Mouse (Mus musculus) CH12F3 (cell line): ENCODE results near the gene Slc13a2.

Source experiments
- in situ Hi-C: fragments of 300-500 bp; cut with MboI; formaldehyde crosslinking; loops from 2 replicates; pipeline ENCODE4 v1.14.3; 2020; ENCODE audit warnings: low sequenced_read_pairs

The Slc13a2 gene

DNA sequence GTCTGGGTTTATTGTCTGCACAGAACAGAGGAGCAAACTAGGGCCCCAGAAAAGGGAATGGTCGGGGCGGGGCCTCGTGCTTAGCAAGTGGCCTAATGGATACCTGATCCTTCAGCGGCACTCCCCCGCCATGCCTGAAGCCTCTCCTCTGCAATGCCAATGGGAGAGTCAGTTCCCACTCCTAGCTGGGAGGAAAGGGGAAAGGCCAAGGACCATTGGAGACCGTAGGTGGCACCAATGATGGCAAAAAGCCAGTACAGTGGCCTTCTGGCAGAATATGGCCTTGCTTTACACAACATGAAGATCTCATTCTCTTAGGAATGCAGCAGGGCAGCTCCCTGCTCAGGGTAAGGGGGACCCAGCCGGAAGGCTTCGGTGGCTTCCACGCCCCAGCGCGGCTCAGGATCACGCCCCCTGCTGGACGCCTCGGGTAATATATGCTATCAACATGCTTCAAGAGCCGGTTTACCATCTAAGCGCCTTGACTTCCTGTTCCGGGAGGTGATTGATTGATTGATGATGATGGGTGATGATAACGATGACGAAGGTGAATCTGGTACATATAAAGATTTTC is 13.8 kb upstream of the Slc13a2 start:
- in situ Hi-C loops, result no loop called here

DNA sequence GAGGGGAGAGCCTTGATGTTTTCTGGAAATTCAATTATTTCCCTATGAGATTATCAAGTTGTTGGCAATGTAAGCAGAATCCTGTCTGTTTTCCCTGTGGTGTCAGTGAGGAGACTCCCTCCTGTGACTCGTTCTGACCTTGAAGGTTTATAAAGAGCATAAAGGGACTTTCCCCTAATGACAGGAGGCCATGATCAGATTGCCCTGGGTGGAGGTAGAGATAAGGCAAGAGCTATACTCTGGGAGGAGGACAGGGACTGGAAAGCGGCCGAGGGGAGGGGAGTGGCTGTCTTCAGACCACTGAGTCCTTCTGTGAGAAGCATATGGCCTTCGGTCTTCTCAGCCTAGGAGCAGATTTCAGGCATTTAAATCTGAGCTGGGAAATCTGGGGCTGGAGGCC is 12.0 kb upstream of the Slc13a2 start:
- in situ Hi-C loops, result no loop called here

DNA sequence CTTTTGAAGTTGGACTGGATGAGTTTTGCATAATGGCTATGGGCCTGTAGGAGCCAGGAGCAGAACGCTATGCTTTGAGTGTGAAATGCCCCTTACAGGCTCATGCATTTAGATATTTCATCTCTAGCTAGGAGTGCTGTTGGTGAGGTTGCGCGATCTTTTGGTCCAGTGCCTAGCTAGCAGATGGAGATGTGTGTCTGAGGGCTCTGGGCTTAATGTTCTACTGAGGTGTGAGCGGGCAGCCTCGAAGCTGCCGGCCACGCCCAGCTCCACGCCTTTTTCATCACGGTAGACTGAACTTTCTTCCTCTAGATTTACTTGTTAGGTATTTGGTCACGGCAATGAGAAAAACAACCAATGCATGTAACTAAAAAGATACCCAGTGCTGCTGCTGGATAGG is 9.2 kb upstream of the Slc13a2 start:
- in situ Hi-C loops, result no loop called here

DNA sequence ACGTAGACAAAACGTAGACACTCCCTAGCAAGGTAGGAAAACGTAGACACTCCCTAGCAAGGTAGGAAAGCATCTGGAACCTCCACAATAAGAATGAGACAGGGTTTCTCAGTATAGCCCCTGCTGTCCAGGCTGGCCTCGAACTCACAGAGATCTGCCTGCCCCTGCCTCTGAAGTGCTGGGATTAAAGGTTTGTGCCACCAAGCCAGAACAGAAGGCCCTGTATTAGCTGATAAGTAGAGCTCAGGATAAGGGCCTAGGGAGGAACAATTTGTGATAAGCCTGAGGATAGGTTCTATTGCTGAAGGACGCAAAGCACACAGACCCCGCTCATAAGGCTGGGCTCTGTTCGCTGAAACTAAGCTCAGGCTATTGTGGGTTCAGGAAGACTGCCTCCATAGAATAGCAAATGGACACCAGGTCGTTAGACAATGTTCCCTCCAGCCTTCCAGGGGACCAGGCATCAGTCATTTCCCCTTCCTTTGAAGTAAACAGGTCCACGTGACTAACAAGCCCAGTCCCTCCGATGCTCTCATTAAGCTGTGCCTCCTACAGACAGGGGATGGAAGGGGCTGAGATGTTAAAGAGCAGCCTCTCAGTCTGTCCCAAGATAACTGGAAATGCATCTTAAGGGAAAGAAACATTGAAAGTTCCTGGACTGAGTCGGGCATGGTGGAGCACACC is 8.3 kb upstream of the Slc13a2 start:
- in situ Hi-C loops, result no loop called here

DNA sequence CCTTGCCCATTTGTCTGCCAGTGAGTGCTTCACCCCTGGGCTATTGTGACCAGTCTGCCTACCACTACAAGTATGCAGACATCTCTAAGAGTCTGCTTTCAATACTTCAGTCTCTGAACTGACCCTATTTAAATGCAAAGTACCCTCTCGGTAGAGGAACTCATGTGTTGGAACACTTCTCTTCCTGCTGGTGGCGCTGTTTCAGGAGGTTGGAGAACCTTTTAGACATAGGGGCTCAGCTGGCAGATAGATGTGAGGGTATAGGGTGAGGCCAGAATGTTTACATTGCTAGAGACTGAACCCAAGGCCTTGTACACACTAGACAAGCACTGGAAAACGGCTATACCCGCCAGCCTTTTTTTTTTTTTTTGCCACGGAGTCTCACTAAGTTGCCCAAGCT is 6.3 kb upstream of the Slc13a2 start:
- in situ Hi-C loops, result no loop called here

DNA sequence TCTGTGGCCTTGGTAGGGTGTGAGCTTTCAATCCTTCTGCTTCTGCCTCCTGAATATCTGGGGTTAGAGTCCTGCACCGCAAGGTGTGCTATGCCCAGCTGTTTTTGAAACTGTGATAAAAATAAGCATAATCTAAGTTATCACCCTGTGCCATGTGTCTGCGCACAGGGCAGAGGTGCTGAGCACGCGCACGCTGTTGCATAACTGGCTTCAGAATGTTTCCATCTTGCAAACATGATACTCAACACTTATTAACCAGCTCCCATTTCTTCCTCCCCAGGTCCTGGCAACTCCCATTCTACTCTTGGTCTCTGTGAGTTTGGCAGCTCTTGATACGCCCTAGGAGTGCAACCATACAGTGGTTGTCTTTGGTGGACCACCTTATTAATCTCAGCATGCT is 5.6 kb upstream of the Slc13a2 start:
- in situ Hi-C loops, result no loop called here

DNA sequence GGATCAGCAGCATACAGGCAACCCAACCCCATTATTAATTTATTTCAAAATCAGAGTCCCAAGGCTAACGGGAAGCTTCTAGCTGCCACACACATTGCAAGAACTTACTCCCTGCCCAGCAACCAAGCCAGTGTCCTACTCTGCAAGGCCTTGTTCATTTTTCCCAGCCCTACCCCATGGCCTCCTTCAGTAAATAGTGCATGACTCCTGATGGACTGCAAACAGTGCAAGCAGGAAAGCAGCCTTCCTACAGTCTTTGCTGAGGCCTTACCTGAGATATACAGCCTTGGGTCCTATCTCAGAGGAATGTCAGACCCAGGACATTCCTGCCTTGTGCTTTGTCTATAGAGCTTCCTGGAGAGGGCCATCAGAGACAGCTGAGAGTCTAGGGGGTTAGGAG is 3.6 kb upstream of the Slc13a2 start:
- in situ Hi-C loops, result no loop called here

DNA sequence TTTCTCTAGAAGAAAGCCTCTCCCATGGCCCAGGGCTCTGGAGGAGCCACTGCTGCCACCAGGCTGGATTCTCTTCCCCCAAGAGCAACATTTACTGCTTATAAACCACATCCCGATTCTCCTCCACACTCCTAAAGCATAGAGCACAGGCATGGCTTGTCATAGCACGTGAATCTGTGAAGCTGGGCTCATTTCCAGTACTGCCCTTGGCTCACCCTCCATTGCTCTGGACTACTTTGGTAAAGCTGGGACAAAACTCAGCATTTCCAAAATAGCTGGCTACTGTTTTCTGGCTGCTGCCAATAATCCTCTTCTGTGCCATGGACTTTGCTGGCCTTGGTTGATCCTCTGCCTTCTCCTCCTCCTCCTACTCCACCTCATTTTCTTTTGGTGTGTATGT is 2.3 kb upstream of the Slc13a2 start:
- in situ Hi-C loops, result no loop called here

DNA sequence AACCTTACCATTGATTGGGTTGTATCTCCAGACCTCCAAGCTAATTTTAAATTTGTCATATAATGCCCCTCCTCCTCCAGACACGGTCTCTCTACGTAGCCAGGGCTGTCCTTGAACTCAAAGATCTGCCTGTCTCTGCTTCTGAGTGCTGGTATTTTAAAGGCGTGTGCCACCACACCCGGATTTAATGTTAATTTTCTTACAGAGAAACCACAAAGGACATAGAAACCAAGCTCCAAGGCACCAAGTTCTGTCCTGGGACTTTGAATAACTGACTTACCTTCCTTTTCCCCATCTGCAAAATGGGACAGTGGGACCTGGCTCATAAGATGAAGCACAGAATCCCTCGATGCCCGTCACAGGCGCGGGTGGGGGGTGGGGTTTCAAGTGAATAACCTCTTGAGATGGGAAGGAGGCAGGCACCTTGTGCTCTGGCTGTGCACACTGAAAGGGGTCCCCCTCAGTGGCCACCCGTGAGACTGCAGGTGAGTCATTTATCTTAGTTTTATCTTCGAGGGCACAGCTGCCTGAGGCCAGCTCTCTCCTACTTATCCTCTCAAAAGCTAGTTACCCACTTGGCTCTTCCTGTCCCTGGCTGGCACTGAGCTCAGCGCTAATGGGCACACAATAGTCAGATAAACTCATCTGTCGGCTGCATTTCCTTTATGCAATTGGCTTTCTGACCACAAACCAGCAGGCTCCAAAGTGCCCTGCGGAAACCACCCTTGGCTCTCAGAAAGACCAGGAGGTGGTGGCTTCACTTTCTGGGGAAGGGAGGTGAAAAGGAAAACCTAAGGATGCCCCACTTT is 612 bp downstream of the Slc13a2 start:
- in situ Hi-C loops, result no loop called here

DNA sequence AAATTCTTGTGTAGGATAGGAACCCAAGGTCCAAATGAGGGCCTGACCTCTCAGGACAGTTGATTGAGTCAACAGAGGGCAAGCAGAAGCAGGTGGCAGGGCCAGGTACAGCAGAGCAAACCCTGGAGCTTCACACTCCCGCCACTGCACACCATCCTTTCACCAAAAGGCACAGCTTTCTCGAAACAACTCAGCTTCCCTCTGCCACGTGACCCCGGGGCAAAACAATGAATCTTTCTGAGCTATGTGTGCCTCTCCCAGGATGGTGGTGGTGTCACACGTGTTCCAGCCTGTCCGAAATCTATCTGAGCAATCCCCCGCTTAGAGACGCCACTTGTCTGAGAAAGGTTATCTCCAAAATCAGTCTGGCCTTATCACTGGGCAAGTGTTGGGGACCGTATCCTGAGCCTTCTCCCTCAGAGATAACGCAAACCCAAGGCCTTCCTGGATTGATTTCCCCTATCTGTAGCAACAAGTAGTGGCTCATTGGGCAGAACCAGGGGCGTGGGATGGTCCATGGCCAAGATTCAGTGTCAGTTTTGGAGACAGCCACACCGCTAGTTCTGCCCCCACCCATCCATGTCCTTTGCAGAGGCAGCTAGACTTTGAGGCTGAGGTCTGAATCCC is 1.6 kb downstream of the Slc13a2 start:
- in situ Hi-C loops, result no loop called here

DNA sequence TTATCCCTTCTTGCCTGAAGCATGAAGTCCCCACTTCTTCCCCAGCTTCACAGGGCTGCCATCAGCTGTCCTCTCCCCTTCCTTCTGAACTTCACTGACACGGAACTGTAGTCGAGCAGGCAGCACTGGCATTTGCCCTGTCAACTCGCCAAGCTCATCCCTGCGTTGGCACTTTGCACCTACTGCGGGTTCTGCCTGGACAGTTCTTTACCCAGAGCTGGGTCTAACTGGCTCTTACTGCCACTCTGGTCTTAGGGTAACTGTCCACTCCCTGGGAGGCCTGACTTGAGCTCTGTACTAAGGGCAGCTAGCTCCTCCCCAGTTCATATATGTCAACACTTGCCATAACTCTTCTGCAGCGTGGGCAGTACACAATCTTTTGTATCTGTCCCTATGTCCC is 5.2 kb downstream of the Slc13a2 start:
- in situ Hi-C loops, result no loop called here

DNA sequence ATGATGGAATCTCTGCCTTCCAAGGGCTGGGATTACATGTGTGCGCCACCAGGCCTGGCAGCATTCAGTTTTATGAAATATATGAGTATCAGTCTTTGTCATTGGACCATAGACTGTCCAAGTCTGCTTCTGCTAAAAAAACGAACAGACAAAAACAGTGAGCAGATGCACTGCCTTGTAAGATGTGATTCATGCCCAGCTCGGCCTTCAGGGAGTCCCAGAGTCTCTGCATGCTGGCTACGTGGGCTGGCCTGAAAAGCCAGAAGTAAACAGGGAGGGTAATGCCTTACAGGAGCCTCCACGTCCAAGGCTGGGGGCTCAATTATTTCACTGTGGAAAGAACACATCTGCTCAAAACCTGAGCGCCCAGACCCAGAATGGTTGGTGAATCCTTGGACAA is 9.2 kb downstream of the Slc13a2 start:
- in situ Hi-C loops, result no loop called here

DNA sequence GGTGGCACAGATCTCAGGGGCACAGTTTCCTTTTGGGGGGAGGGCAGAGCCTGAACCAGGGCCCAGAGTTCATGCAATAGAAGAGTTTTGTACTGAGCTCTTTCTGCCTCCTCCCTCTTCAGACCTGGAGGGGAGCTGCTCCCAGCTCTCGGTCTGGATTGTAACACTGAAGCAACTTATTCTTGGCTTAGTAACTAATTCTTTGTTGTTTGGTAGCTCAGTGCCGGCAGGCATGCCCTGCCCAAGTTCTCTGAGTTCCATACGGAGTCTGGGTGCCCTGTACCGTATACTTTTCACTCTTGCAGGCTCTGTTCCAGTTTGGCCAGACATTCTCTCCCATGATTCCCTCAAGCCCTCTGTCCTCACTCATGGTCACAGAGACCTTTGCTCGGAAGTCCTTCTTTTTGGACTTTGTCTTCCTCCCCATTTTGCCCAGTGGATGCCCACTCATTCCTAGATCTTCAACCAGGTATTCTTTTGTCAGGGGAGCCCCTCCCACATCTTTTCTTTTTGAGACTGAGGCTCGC is 9.6 kb downstream of the Slc13a2 start:
- in situ Hi-C loops, result no loop called here

DNA sequence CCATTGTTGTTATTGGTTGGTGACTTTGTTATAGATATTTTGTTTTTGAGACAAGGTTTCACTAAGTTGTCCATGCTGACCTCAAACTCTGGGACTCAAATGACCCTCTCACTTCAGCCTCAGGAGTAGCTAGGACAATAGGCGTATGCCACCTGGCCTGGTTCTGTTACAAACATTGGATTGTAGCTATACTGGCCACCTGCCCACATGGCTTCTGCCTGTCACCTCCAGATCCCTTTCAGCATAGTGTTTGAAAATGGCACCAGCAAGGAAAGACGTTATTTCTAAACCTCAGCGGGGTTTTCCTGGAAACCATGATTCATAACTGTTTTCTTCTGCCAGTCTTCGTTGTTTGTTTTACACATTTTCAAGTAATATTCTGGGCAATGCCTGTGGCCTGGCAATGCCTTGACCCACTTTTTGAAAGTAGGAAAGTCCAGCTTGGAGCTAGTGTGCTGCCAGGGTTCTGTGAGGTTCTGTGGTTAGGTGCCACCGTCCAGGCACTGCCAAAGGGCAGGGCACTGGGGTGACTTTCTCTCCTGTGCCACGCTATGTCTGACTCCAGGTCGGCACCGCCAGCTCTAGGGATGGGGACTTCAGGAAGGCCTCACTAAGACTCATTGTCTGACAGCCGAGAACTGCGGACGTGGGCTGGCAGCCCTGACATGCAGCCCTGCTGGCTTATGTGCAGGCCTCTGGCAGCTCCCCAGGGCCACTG is 10.3 kb downstream of the Slc13a2 start:
- in situ Hi-C loops, result no loop called here

DNA sequence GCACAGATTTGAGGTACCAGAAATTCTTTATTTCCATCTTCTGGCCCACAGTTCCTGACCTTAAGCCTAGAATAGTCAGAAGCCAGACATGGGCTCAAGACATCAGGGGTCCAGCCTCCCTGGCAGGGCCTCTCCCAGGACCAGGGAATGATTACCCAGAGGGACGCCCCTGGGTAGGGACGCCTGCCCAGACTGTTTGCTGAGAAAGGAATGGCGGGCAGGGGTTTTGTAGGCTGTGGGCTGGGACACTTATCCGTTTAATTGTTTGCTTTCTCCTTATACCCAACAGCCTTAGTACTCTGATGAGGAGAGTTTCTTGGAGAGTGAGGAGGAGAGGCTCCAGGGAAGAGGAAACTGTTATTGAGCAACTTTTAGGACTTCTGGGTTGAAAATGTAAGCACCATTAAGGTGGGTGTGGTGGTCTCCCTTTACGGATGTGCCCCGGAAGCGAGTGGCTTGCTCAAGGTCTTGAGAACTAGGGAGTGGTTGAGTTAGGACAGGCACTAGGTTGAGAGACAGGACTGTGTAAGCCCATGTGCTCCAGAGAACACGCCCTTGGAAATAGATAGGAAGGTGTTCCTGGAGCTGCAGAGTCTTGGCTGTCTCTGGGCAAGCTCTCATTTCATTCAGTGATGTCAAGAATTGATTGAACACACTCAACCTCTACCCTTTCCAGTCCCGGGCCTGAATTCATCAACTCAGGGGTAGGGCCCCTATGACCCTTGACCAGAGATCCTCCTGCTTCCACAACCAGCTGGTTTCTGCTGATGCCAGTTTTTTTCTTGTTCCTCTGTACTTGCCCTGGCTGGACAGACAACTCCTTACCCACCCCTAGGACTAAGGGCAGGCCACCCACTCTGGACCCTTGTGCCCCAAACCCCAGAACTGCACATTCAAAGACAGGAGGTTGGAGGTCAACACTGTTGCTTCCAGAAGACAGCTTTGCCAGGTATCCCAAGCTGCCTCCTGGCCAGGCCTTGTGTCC is 13.5 kb downstream of the Slc13a2 start:
- in situ Hi-C loops, result no loop called here

DNA sequence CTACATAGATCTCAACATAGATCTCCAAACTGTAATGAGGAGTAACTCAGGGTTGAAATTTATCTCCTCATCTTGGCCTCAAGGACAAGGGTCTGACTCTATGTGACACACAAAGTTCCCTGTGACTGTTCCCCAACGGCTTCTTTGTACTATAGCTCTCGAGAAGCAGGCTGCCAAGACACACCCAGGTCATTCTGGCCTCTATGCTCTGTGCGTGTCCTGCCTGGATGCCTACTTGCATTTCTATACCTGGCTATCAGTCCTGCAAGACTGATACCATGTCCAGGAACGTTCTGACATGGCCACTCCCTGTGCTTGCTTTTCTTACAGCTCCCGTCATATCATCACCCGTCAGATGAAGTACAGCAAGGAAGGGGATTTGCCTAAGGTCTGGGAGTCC is 20.0 kb downstream of the Slc13a2 start:
- in situ Hi-C loops, result no loop called here

DNA sequence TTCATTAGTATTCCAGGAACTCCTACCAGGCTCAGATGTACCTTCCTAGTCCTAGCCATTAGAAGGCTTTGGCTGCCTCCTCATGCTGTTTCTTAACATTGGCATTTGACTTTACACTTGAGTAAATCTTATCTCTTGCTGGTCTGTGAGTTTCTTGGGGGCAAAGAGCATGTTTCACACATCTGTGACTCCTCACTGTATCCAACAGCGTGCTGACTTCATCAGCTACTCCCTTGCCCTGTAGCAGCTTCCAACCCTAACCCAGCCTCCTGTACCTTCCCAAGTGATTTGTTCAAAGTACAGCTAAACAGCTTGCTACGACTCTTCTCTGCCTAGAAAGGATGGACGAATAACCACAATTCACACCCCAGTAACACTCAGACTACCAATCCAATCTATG is 20.5 kb downstream of the Slc13a2 start:
- in situ Hi-C loops, result no loop called here

DNA sequence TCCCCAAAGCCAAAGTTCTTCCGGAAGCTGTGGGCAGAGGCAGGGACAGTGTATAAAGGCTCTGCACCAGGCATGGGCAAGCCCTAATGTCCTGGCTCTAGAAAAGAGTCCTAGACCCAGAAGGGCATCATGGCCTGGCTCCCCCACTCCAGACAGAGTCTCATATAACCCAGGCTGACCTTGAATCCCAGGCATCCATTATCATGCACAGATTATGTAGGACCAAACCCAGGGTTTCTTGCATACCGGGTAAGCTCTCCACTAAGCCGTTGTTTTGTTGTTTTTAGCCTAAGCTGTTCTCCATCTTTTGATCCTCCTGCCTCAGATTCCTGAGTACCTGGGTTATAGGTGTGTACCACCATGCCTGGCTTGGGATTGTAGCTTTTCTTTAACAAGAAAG is 21.1 kb downstream of the Slc13a2 start:
- in situ Hi-C loops, result no loop called here

DNA sequence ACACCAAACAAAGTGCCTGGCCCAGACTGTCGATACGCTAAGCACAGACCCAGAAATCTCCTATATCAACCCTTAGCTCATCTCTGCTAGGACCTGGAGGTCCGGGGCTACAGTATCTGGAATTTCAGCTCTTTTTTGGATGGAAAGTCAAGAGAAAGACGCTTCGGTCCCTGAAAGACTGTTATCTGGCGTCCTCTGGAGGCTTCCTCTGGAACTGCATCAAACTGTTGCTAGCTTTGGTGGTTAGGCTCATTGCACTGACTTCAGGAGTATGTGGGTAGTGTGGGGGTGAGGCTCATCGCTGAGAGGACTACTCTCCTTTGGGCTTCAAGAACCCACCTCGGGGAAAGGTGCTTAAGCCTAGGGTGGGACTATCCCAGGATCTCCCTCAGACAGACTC is 22.3 kb downstream of the Slc13a2 start:
- in situ Hi-C loops, result no loop called here

DNA sequence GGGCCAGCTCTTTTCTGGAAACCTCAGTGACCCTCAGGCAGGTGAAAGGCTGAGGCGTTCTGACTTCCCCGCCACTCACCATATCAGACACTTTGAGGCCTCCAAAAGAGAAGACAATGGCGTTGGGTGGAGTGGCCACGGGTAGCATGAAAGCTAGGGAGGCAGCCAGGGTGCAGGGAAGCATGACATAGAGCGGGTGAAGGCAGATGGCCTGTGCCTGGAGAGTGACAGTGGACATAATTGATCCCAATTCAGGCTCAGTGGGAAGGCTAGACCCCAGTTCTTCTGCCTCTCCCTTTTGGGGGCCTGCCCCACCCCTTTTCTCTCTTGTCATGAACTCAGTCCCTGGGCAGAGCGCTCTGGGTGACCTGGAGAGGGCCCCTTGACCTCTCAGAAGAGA is 23.8 kb downstream of the Slc13a2 start:
- in situ Hi-C loops, result no loop called here
